17 mouse cellular contexts compared by ENCODE assay signal in genomic region chr9:103549178-103549577, GRCm38 (mm10).
A peak's percentile ranks its signal among the peaks of the same experiment; 100 is the strongest.
DNase-seq lines count a peak whose midpoint lies in the region; ATAC-seq and TF ChIP-seq lines count a peak whose summit lies in the region.
"Had no signal": no experiment of that assay in that cellular context is flagged by ENCODE, and none has a peak within 500 bp of the region (broad histone marks: within the 10 kb centered on the region; RNA-seq: fewer than 3 reads in every experiment).

No protein-coding gene starts in this region.

- ATAC-seq in forebrain, embryonic 16.5 days: no peak
- no peak for ATAC-seq in forebrain, postnatal 0 days
- no peak for ATAC-seq in inflammation-experienced regulatory T-cells, adult 6 months
- ATAC-seq: intestine, postnatal 0 days had no signal

- H3K4me3 ChIP-seq in forebrain, embryonic 16.5 days (replicated peaks; ENCODE audit: low read length): no peak overlapping the region
- no peak overlapping the region for H3K4me3 ChIP-seq in forebrain, postnatal 0 days (ENCODE audit: low read depth, low read length)
- no peak overlapping the region for H3K4me3 ChIP-seq in kidney, adult 2 months (ENCODE audit: insufficient read depth, low read depth, low read length)
- H3K4me3 ChIP-seq: embryonic facial prominence, embryonic 13.5 days; forebrain, embryonic 10.5 days; hindbrain, embryonic 12.5 days; limb, embryonic 12.5 days; midbrain, embryonic 10.5 days had no signal

- no peaks in the 10 kb centered on the region for H3K36me3 ChIP-seq in forebrain, embryonic 16.5 days (ENCODE audit: control insufficient read depth, insufficient read depth)
- no peaks in the 10 kb centered on the region for H3K36me3 ChIP-seq in forebrain, postnatal 0 days (ENCODE audit: insufficient read depth)
- no peaks in the 10 kb centered on the region for H3K36me3 ChIP-seq in kidney, adult 2 months (ENCODE audit: control insufficient read depth, insufficient read depth, low read length)
- H3K36me3 ChIP-seq: embryonic facial prominence, embryonic 13.5 days; forebrain, embryonic 10.5 days; hindbrain, embryonic 12.5 days; limb, embryonic 12.5 days; midbrain, embryonic 10.5 days had no signal

- H3K9ac ChIP-seq in forebrain, embryonic 16.5 days (replicated peaks; ENCODE audit: low read depth, low read length): no peak overlapping the region
- H3K9ac ChIP-seq in forebrain, postnatal 0 days: no peak overlapping the region
- H3K9ac ChIP-seq: embryonic facial prominence, embryonic 13.5 days; hindbrain, embryonic 12.5 days; limb, embryonic 12.5 days had no signal

- no peak for DNase-seq in forebrain, postnatal 0 days
- DNase-seq in brain, adult 2 months (ENCODE audit: low read depth, low spot score): peak; percentile 97
- peak; percentile 94 for DNase-seq in cerebellum, adult 9-11 months
- peak; percentile 74 for DNase-seq in layer of hippocampus, adult 9-11 months
- DNase-seq in kidney, adult 2 months: no peak
- no peak for DNase-seq in B cell, adult 2 months
- DNase-seq: adrenal gland, postnatal 10 days; kidney, postnatal 25 days; spleen, adult 18-20 months had no signal

- H3K9me3 ChIP-seq in forebrain, embryonic 16.5 days (ENCODE audit: control insufficient read depth, low read length): no peaks in the 10 kb centered on the region
- H3K9me3 ChIP-seq in forebrain, postnatal 0 days (ENCODE audit: low read length): no peaks in the 10 kb centered on the region
- H3K9me3 ChIP-seq: embryonic facial prominence, embryonic 13.5 days; forebrain, embryonic 10.5 days; hindbrain, embryonic 12.5 days; limb, embryonic 12.5 days; midbrain, embryonic 10.5 days had no signal

- 55% methylated on average over 3 of the region's 3 CpGs for WGBS in forebrain, embryonic 16.5 days
- 47% methylated on average over 3 of the region's 3 CpGs for WGBS in forebrain, postnatal 0 days
- WGBS in kidney, adult 2 months: 73% methylated on average over 3 of the region's 3 CpGs

- H3K27ac ChIP-seq in forebrain, embryonic 16.5 days (ENCODE audit: low read length): 0 out of 2 replicates have a peak overlapping the region, but pooled peaks have one; percentile 9
- H3K27ac ChIP-seq in forebrain, postnatal 0 days (ENCODE audit: low read depth, low read length): no peak overlapping the region
- no peak overlapping the region for H3K27ac ChIP-seq in kidney, adult 2 months (ENCODE audit: insufficient read depth, low read depth, low read length)
- H3K27ac ChIP-seq: embryonic facial prominence, embryonic 13.5 days; forebrain, embryonic 10.5 days; hindbrain, embryonic 12.5 days; limb, embryonic 12.5 days; midbrain, embryonic 10.5 days had no signal

- no peak for TF ChIP-seq POLR2A in kidney, adult 2 months (IDR thresholded peaks at IDR 0.05; ENCODE audit: low read depth, low read length)

- TF ChIP-seq CTCF in forebrain, postnatal 0 days (IDR thresholded peaks at IDR 0.05; ENCODE audit: low read depth): no peak
- TF ChIP-seq CTCF in kidney, adult 2 months (conservative IDR thresholded peaks at IDR 0.05; ENCODE audit: insufficient read depth, insufficient read length, low read depth, low read length): no peak

- H3K27me3 ChIP-seq in forebrain, embryonic 16.5 days (replicated peaks; ENCODE audit: control insufficient read depth, insufficient read depth, low read length): no peaks in the 10 kb centered on the region
- H3K27me3 ChIP-seq in forebrain, postnatal 0 days (ENCODE audit: insufficient read depth, low read length): no peaks in the 10 kb centered on the region
- no peaks in the 10 kb centered on the region for H3K27me3 ChIP-seq in kidney, adult 2 months (replicated peaks; ENCODE audit: control insufficient read depth, insufficient read depth, low read length)
- H3K27me3 ChIP-seq: embryonic facial prominence, embryonic 13.5 days; limb, embryonic 12.5 days had no signal

- peaks cover 57% of the 10 kb centered on the region for H3K4me1 ChIP-seq in forebrain, embryonic 16.5 days (replicated peaks; ENCODE audit: control insufficient read depth, insufficient read depth, low read length)
- peaks cover 35% of the 10 kb centered on the region for H3K4me1 ChIP-seq in forebrain, postnatal 0 days (ENCODE audit: insufficient read depth)
- H3K4me1 ChIP-seq in kidney, adult 2 months (ENCODE audit: control insufficient read depth, insufficient read depth, low read length): 0 out of 2 replicates have a peak, but pooled peaks cover 3% of the 10 kb centered on the region

- H3K4me2 ChIP-seq in forebrain, embryonic 16.5 days (ENCODE audit: low read length): no peak overlapping the region
- no peak overlapping the region for H3K4me2 ChIP-seq in forebrain, postnatal 0 days (ENCODE audit: low read depth)
- H3K4me2 ChIP-seq: embryonic facial prominence, embryonic 13.5 days; hindbrain, embryonic 12.5 days; limb, embryonic 12.5 days had no signal

Comparison
In these comparisons a context has a peak if more than half of its experiments do, and no peak if none do; other contexts are left out.
1. DNase-seq: peak in brain, adult 2 months (single experiment), cerebellum, adult 9-11 months (single experiment) and layer of hippocampus, adult 9-11 months (single experiment); none in forebrain, postnatal 0 days (single experiment), kidney, adult 2 months (single experiment) and B cell, adult 2 months (0 of 2).